Mouse (Mus musculus) limb, embryonic 14.5 days (tissue): ENCODE data around the gene Fgfr2. TPM values are rescaled to one million over a fixed set of nuclear protein-coding genes. Genes with fewer than 3 reads are reported as not detected.

ENCODE experiments used
- ATAC-seq: fragments of 200-750 bp; cut with Nextera tagmentation; 2 replicates; pipeline ENCODE4 v1.8.0; 2017; ENCODE audit warnings: low read depth, moderate number of reproducible peaks, moderate TSS enrichment; ENCODE audit not compliant: low FRiP score
- DNase-seq: peaks from one replicate; pipeline ENCODE4 v3.0.0-alpha.2; 2015; ENCODE audit warnings: low spot score
- H3K27ac ChIP-seq: fragments of 300-500 bp; sonication (generic); replicated peaks from 2 replicates; pipeline ENCODE4 v1.5.1; 2014; ENCODE audit warnings: low read depth, mild to moderate bottlenecking, low read length, moderate library complexity, mixed read lengths
- H3K27me3 ChIP-seq: fragments of 300-500 bp; sonication (generic); 2 replicates; pipeline ENCODE4 v1.6.1; 2014; ENCODE audit warnings: low read length, mixed read lengths; ENCODE audit not compliant: control insufficient read depth, insufficient read depth
- H3K36me3 ChIP-seq: fragments of 300-500 bp; sonication (generic); 2 replicates; pipeline ENCODE4 v1.6.1; 2014; ENCODE audit warnings: mild to moderate bottlenecking, low read length, moderate library complexity, mixed read lengths; ENCODE audit not compliant: control insufficient read depth, insufficient read depth
- H3K4me1 ChIP-seq: fragments of 300-500 bp; sonication (generic); 2 replicates; pipeline ENCODE4 v1.6.1; 2014; ENCODE audit warnings: antibody characterized with exemption, low read length, mixed read lengths; ENCODE audit not compliant: control insufficient read depth, insufficient read depth
- H3K4me2 ChIP-seq: fragments of 300-500 bp; sonication (generic); replicated peaks from 2 replicates; pipeline ENCODE4 v1.6.1; 2014; ENCODE audit warnings: low read depth, mild to moderate bottlenecking, low read length, moderate library complexity; ENCODE audit not compliant: severe bottlenecking
- H3K4me3 ChIP-seq: fragments of 300-500 bp; sonication (generic); replicated peaks from 2 replicates; pipeline ENCODE4 v1.5.1; 2014; ENCODE audit warnings: low read length
- H3K9ac ChIP-seq: fragments of 300-500 bp; sonication (generic); 2 replicates; pipeline ENCODE4 v1.6.1; 2014; ENCODE audit warnings: mild to moderate bottlenecking, low read depth, low read length, moderate library complexity; ENCODE audit not compliant: severe bottlenecking
- H3K9me3 ChIP-seq: fragments of 300-500 bp; sonication (generic); 2 replicates; pipeline ENCODE4 v1.6.1; 2016; ENCODE audit warnings: low read length; ENCODE audit not compliant: control insufficient read depth
- POLR2A ChIP-seq: fragments of 200-500 bp; IDR thresholded peaks from 2 replicates; pipeline ENCODE4 v1.8.0; 2012; ENCODE audit warnings: inconsistent platforms, mild to moderate bottlenecking, moderate library complexity, borderline replicate concordance; ENCODE audit not compliant: insufficient read depth, insufficient read length; ENCODE audit errors: extremely low read depth
- WGBS: fragments of 180-500 bp; shearing (Covaris S2); extraction: QIAGEN DNeasy Blood & Tissue Kit; methylation state at CpG from one replicate; pipeline ENCODE4 v1.1.7; 2014; 5-methylcytosine and 5-hydroxymethylcytosine counted together
- polyA plus RNA-seq, 2 experiments: library from polyadenylated mRNA; depleted of rRNA in 1 of 2; stranded (reverse) in 1 of 2; unstranded in 1 of 2; fragments of >200 nt; fragmentation: Nextera tagmentation in 1 of 2; extraction: Ambion mirVana in 1 of 2; gene quantifications; 2 replicates each; pipeline versions ENCODE4 v1.2.1 to v1.2.3; 2012 to 2014

The Fgfr2 gene
- polyA plus RNA-seq, 2 experiments = 131 to 133 TPM

DNA sequence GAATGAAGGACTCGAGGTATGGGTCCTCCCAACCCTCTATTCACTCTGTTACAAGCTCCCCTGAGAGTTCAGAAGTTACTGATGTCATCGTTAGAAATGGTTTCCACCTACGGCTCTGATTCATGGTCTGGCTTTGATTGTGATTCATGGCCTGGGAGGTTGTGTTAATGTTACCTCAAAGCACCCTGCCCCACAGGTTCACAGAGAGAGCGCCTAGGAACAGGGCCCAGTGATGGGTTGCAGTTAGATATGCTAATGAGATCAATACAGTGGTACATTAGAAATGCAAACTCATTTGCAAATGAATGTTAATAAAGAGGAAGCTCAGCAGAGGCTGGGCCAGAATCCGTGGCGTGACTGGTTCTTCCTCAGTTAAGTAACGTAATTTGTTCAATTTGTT is 1467.1 kb downstream of the Fgfr2 start:
- 36% methylated on average over 7 of the region's 7 CpGs for WGBS
- no peak for DNase-seq

GRCm38 (mm10) chr7:131653416-131653815 is 1469.7 kb downstream of the Fgfr2 start:
- ATAC-seq (no peak), DNase-seq (no peak)
- no peaks in the 10 kb centered on the region for H3K4me1 ChIP-seq
- TF ChIP-seq POLR2A = no peak
- no peak overlapping the region for H3K4me2 ChIP-seq
- no peak overlapping the region for H3K27ac ChIP-seq
- H3K9ac ChIP-seq = no peak overlapping the region
- no peak overlapping the region for H3K4me3 ChIP-seq
- no peaks in the 10 kb centered on the region for H3K27me3 ChIP-seq
- no peaks in the 10 kb centered on the region for H3K9me3 ChIP-seq
- 92% methylated on average over 6 of the region's 6 CpGs for WGBS
- H3K36me3 ChIP-seq = no peaks in the 10 kb centered on the region

More for the DNA sequence above, 1467.1 kb downstream of the Fgfr2 start:
- Histone ChIP-seq H3K9ac (no peak overlapping the region), H3K4me3 (no peak overlapping the region), H3K9me3 (no peaks in the 10 kb centered on the region), H3K27ac (no peak overlapping the region), H3K27me3 (no peaks in the 10 kb centered on the region), H3K4me2 (no peak overlapping the region), H3K4me1 (no peaks in the 10 kb centered on the region), H3K36me3 (no peaks in the 10 kb centered on the region)
- ATAC-seq = no peak
- TF ChIP-seq POLR2A = no peak

- no peak overlapping the region for H3K27ac ChIP-seq
- TF ChIP-seq POLR2A = no peak
- no peak overlapping the region for H3K4me2 ChIP-seq
- no peak for DNase-seq
- H3K9me3 ChIP-seq = no peaks in the 10 kb centered on the region
- no peak for ATAC-seq
- H3K4me1 ChIP-seq = peaks cover 7% of the 10 kb centered on the region; the same call in 1 of the 2 replicates
- WGBS = 45% methylated on average over 12 of the region's 12 CpGs
- H3K9ac ChIP-seq = no peak overlapping the region
- H3K36me3 ChIP-seq = no peaks in the 10 kb centered on the region
- no peak overlapping the region for H3K4me3 ChIP-seq
- no peaks in the 10 kb centered on the region for H3K27me3 ChIP-seq
These were observed 1471.0 kb downstream of the Fgfr2 start for GRCm38 (mm10) chr7:131651921-131652694.

GRCm38 (mm10) chr7:131650277-131650676 is 1472.9 kb downstream of the Fgfr2 start:
- Histone ChIP-seq H3K9me3 (no peaks in the 10 kb centered on the region), H3K36me3 (no peaks in the 10 kb centered on the region), H3K4me2 (no peak overlapping the region), H3K27me3 (peaks cover 10% of the 10 kb centered on the region), H3K27ac (no peak overlapping the region), H3K9ac (no peak overlapping the region), H3K4me1 (peaks cover 7% of the 10 kb centered on the region; the same call in 1 of the 2 replicates), H3K4me3 (no peak overlapping the region)
- DNase-seq = no peak
- 44% methylated on average over 2 of the region's 2 CpGs for WGBS
- ATAC-seq = no peak
- TF ChIP-seq POLR2A = no peak

GRCm38 (mm10) chr7:131648276-131648675 is 1474.9 kb downstream of the Fgfr2 start:
- no peak overlapping the region for H3K9ac ChIP-seq
- whole genome bisulfite sequencing = 10% methylated on average over 7 of the region's 7 CpGs
- no peak for DNase-seq
- H3K27ac ChIP-seq = no peak overlapping the region
- H3K4me2 ChIP-seq = no peak overlapping the region
- no peak overlapping the region for H3K4me3 ChIP-seq
- ATAC-seq = no peak
- no peak for TF ChIP-seq POLR2A
- H3K9me3 ChIP-seq = no peaks in the 10 kb centered on the region
- peaks cover 17% of the 10 kb centered on the region for H3K4me1 ChIP-seq
- H3K36me3 ChIP-seq = no peaks in the 10 kb centered on the region
- peaks cover 30% of the 10 kb centered on the region for H3K27me3 ChIP-seq

DNA sequence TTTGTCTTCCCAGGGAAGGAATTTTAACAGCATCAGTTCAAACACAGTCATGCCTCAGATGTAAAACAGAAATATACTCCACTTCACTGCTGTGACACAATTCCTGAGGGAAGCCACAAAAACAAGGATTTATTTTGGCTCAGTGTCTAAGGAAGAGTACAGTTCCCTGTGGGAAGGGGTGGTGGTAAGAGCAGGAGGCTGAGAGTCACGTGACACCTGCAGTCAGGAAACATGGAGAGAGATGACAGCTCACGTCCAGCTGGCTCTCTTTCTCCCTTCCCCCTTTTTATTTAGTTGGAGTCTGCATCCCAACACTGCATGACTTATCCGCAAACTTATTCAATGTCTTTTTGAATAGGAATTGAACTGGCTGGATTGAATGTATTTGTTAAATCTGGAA is 1475.6 kb downstream of the Fgfr2 start:
- Histone ChIP-seq H3K4me3 (no peak overlapping the region), H3K4me1 (peaks cover 17% of the 10 kb centered on the region), H3K9me3 (no peaks in the 10 kb centered on the region), H3K9ac (no peak overlapping the region), H3K27ac (no peak overlapping the region), H3K36me3 (no peaks in the 10 kb centered on the region), H3K27me3 (peaks cover 37% of the 10 kb centered on the region), H3K4me2 (no peak overlapping the region)
- ATAC-seq (no peak), DNase-seq (no peak)
- 50% methylated on average over 3 of the region's 3 CpGs for WGBS
- TF ChIP-seq POLR2A = no peak
